Mouse (Mus musculus) forebrain, embryonic 10.5 days (tissue): Measurements from ENCODE around the gene Wwp2. TPM values are rescaled to one million over a fixed set of nuclear protein-coding genes. Genes with fewer than 3 reads are reported as not detected.

ENCODE experiments used
- DNase-seq: peaks from one replicate; pipeline ENCODE4 v3.0.0-alpha.2; 2017; ENCODE audit warnings: low spot score; ENCODE audit errors: extremely low spot score
- H3K27ac ChIP-seq: fragments of 300-500 bp; sonication (generic); 2 replicates; pipeline ENCODE4 v1.5.1; 2016; ENCODE audit warnings: mild to moderate bottlenecking
- H3K27me3 ChIP-seq: fragments of 300-500 bp; sonication (generic); 2 replicates; pipeline ENCODE4 v1.6.1; 2016; ENCODE audit warnings: mild to moderate bottlenecking; ENCODE audit not compliant: poor library complexity, severe bottlenecking
- H3K36me3 ChIP-seq: fragments of 300-500 bp; sonication (generic); replicated peaks from 2 replicates; pipeline ENCODE4 v1.6.1; 2016; ENCODE audit warnings: mild to moderate bottlenecking, moderate library complexity
- H3K4me1 ChIP-seq: fragments of 300-500 bp; sonication (generic); 2 replicates; pipeline ENCODE4 v1.6.1; 2016
- H3K4me3 ChIP-seq: fragments of 300-500 bp; sonication (generic); 2 replicates; pipeline ENCODE4 v1.5.1; 2016; ENCODE audit warnings: mild to moderate bottlenecking, moderate library complexity
- H3K9me3 ChIP-seq: fragments of 300-500 bp; sonication (generic); 2 replicates; pipeline ENCODE4 v1.6.1; 2016; ENCODE audit warnings: mild to moderate bottlenecking, moderate library complexity
- WGBS: fragments of 180-500 bp; shearing (Covaris S2); methylation state at CpG from one replicate; pipeline ENCODE4 v1.1.7; 2016; 5-methylcytosine and 5-hydroxymethylcytosine counted together
- polyA plus RNA-seq: library from polyadenylated mRNA; unstranded; fragments of >200 nt; fragmentation: Nextera tagmentation; extraction: Ambion mirVana; gene quantifications from 2 replicates; pipeline ENCODE4 v1.2.1, GENCODE M21; 2016

Gene Wwp2
- polyA plus RNA-seq, 1 experiment from 2014 or later: 57.9 TPM

GRCm38 (mm10) chr8:107439880-107440625, 3.9 kb downstream of the Wwp2 start:
- Histone ChIP-seq H3K9me3 (no peaks in the 10 kb centered on the region), H3K36me3 (peaks cover 12% of the 10 kb centered on the region), H3K4me1 (peaks cover 18% of the 10 kb centered on the region), H3K27me3 (no peaks in the 10 kb centered on the region), H3K27ac (no peak overlapping the region), H3K4me3 (no peak overlapping the region)
- 91% methylated on average over 3 of the region's 3 CpGs for WGBS
- no peak for DNase-seq

DNA sequence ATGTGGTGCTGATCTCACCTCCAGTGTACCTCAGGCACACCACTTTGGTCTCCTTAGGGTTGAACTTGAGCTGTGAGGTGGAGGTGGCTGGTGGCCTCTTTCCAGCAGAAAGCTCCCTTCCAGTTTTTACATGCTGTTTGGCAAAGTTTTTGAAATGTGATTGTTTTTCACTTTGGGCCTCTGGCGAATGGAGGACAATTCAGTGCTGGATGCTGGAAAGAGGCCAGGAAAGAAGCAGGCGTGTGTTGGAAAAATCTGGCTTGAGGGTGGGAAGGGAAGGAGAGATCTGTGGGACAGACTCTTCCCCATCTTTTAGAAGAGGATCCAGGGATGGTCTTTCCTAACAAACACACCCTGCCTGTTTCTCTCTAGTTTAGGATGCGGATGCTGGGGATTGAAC, 8.5 kb downstream of the Wwp2 start:
- 96% methylated on average over 3 of the region's 3 CpGs for WGBS
- no peak overlapping the region for H3K4me3 ChIP-seq
- no peak for DNase-seq
- H3K9me3 ChIP-seq: no peaks in the 10 kb centered on the region
- H3K27me3 ChIP-seq: no peaks in the 10 kb centered on the region
- no peak overlapping the region for H3K27ac ChIP-seq
- peaks cover 19% of the 10 kb centered on the region for H3K36me3 ChIP-seq
- H3K4me1 ChIP-seq: peaks cover 20% of the 10 kb centered on the region

DNA sequence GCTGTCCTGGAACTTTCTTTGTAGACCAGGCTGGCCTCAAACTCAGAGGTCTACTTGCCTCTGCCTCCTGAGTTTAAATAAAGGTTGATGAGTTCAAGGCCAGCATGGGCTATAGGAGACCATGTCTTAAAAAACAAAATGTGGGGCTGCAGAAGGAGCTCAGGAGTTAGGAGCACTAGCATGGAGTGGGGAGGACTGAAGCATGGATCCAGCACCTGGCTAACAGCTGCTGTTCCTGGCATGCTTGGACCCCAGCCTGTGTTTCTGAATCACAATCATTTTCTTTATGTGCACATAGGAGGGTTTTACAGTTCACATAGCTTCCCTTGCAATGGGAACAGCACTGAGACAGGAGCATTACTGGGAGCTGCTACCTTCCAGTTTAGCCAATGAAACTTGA, 11.5 kb downstream of the Wwp2 start:
- Histone ChIP-seq H3K27me3 (no peaks in the 10 kb centered on the region), H3K9me3 (no peaks in the 10 kb centered on the region), H3K36me3 (peaks cover 17% of the 10 kb centered on the region), H3K27ac (no peak overlapping the region), H3K4me1 (peaks cover 20% of the 10 kb centered on the region), H3K4me3 (no peak overlapping the region)
- no peak for DNase-seq

DNA sequence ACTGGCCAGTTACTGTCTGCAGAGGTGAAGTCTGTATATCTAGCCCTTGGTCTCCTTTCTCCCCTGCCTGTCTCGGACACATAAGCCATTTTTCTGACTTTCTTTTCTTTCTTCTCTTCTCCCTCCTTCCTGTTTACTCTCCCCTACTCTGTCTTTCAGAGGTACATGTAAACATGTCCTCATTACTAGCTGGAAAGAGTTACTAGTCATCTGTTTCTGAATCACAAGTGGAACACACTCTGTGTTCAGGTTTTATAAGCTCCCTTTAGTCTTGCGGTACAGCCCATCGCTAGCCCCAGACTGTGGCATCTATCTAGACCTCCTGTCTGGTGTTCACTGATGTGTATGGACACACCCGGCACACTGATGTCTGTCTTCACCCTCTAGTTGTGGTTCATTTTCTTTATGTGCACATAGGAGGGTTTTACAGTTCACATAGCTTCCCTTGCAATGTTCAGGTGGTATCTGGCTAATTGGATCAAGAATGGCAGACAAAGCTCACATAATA, 12.3 kb downstream of the Wwp2 start:
- peaks cover 20% of the 10 kb centered on the region for H3K4me1 ChIP-seq
- H3K27me3 ChIP-seq: no peaks in the 10 kb centered on the region
- peaks cover 21% of the 10 kb centered on the region for H3K36me3 ChIP-seq
- 72% methylated on average over 4 of the region's 4 CpGs for WGBS
- H3K27ac ChIP-seq: peak overlapping the region; percentile 54
- H3K4me3 ChIP-seq: no peak overlapping the region
- no peak for DNase-seq
- H3K9me3 ChIP-seq: no peaks in the 10 kb centered on the region

DNA sequence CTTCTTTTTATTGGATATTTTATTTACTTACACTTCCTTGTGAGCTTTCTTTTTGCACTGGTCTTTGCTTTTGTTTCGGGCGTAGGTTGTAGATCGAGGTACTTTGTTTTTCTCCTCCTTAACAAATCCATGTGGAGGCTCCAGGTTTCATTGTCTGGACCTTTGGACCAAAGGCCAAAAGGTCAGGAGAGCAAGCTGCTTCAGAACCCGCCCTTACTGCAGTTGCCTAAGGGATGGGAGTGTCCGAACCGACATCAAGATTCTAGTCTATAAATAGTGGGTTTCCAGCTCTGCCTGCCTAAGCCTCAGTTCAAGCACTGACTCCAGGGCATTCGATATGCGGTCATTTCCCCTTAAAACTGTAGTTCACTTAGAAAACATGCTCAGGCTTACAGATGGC, 13.0 kb downstream of the Wwp2 start:
- no peak overlapping the region for H3K4me3 ChIP-seq
- no peaks in the 10 kb centered on the region for H3K27me3 ChIP-seq
- peaks cover 27% of the 10 kb centered on the region for H3K36me3 ChIP-seq
- WGBS: 33% methylated on average over 8 of the region's 8 CpGs
- peak overlapping the region; percentile 54 for H3K27ac ChIP-seq
- H3K4me1 ChIP-seq: peaks cover 20% of the 10 kb centered on the region
- no peak for DNase-seq
- no peaks in the 10 kb centered on the region for H3K9me3 ChIP-seq

- Histone ChIP-seq H3K36me3 (peaks cover 30% of the 10 kb centered on the region), H3K27me3 (no peaks in the 10 kb centered on the region), H3K4me1 (peaks cover 20% of the 10 kb centered on the region), H3K4me3 (no peak overlapping the region), H3K9me3 (no peaks in the 10 kb centered on the region), H3K27ac (no peak overlapping the region)
- WGBS: 80% methylated on average over 6 of the region's 6 CpGs
- DNase-seq: no peak
Observed at GRCm38 (mm10) chr8:107449655-107450054, 13.5 kb downstream of the Wwp2 start.

DNA sequence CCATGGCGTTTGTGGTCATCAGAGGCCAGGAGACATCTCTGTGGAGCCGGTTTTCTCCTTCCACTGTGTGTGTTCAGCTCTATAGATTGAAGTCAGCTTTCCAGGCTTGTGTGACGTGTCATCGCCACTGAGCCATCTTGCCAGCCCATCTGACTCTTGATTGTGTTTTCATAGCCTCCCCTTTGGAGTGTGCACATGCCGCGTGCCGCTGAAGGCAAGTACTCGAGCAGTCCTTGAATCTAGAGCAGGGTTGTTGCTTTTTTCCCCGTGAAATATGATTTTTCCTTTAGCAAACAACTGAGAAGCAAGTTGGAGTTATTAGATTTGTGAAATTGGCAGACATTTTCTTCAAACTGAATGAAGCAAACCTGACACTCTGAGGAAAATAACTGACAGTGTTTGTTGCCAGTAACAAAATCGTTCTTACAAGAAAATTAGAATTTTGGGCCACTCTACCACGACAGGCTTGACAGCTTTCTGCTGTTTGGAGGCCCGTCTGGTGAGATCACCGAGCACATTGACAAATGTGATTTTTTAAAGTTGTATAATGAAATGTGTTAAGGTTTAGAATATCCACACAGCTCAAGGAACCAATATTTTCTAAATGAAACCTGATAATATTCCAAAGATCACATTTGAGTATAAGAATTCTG, 15.4 kb downstream of the Wwp2 start:
- DNase-seq: no peak
- H3K4me1 ChIP-seq: peaks cover 20% of the 10 kb centered on the region
- peaks cover 38% of the 10 kb centered on the region for H3K36me3 ChIP-seq
- WGBS: 92% methylated on average over 13 of the region's 13 CpGs
- H3K4me3 ChIP-seq: no peak overlapping the region
- H3K9me3 ChIP-seq: no peaks in the 10 kb centered on the region
- no peaks in the 10 kb centered on the region for H3K27me3 ChIP-seq
- H3K27ac ChIP-seq: no peak overlapping the region

GRCm38 (mm10) chr8:107453386-107453785, 17.2 kb downstream of the Wwp2 start:
- 93% methylated on average over 11 of the region's 11 CpGs for WGBS
- no peaks in the 10 kb centered on the region for H3K27me3 ChIP-seq
- H3K4me3 ChIP-seq: no peak overlapping the region
- H3K36me3 ChIP-seq: peaks cover 49% of the 10 kb centered on the region
- no peak overlapping the region for H3K27ac ChIP-seq
- H3K9me3 ChIP-seq: no peaks in the 10 kb centered on the region
- no peak for DNase-seq
- peaks cover 12% of the 10 kb centered on the region for H3K4me1 ChIP-seq

DNA sequence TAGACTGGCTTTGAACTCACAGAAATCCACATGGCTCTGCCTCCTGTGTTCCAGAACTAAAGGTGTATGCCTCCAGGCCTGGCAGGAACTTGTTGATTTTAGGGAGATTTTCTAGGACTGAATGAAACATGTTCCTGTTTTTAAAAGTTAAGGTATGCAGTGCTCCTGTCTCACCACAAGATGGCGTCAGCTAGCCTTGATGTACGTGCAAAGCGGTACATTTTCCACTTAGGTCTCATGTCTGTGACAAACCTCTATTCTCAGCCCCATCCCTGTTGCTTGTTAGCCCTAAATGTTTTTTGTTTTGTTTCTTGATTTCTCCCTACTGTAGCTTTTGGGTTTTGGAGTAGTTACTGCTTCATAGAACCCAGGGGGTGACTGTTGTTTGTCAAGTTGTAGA, 19.1 kb downstream of the Wwp2 start:
- peaks cover 62% of the 10 kb centered on the region for H3K36me3 ChIP-seq
- H3K4me1 ChIP-seq: no peaks in the 10 kb centered on the region
- H3K27me3 ChIP-seq: no peaks in the 10 kb centered on the region
- no peaks in the 10 kb centered on the region for H3K9me3 ChIP-seq
- 24% methylated on average over 3 of the region's 3 CpGs for WGBS
- no peak overlapping the region for H3K4me3 ChIP-seq
- no peak overlapping the region for H3K27ac ChIP-seq
- DNase-seq: no peak

DNA sequence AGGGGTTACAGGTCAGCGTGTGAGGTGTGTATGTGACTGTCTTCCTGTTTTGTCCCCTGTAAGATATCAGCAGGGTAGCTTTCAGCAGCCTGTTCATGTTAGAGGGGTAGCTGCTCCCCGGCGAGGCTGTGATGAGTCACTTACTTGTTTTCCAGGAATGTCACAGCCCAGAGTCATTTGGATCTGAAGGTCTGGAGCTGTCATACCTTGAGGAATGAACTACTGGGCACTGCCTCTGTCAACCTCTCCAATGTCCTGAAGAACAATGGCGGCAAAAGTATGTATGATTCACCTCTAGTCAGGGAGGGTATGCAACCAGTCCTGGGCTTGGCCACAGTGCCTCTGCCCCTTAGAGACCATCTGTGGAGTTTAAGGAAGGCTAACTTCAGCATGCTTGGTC, 21.6 kb downstream of the Wwp2 start:
- Histone ChIP-seq H3K27me3 (no peaks in the 10 kb centered on the region), H3K4me3 (no peak overlapping the region), H3K36me3 (peaks cover 79% of the 10 kb centered on the region), H3K9me3 (no peaks in the 10 kb centered on the region), H3K27ac (no peak overlapping the region), H3K4me1 (no peaks in the 10 kb centered on the region)
- 78% methylated on average over 4 of the region's 4 CpGs for WGBS
- DNase-seq: no peak

DNA sequence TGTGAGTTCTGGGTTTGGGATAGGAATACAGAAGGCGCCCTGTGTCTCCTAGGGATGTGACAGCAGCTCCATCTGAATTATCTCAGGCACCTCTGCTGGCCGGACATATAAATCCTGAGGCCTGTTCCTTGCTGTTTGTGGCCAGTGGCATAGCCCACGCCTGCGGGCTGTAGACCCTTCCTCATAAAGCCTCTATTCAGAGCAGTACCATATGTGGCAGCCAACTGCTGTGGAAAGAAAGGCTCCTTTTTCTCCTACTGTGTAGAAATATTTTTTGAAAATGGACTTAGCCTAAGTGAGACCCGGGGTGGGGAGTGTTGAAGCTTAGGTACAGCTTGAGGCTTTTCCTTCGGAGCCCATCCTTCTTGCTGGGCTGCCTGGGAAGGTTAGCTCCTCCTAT, 22.1 kb downstream of the Wwp2 start:
- DNase-seq: no peak
- Histone ChIP-seq H3K27me3 (no peaks in the 10 kb centered on the region), H3K4me1 (no peaks in the 10 kb centered on the region), H3K27ac (no peak overlapping the region), H3K4me3 (no peak overlapping the region), H3K9me3 (no peaks in the 10 kb centered on the region), H3K36me3 (peaks cover 79% of the 10 kb centered on the region)
- 85% methylated on average over 6 of the region's 6 CpGs for WGBS

GRCm38 (mm10) chr8:107462423-107462822, 26.3 kb downstream of the Wwp2 start:
- no peak overlapping the region for H3K27ac ChIP-seq
- no peak for DNase-seq
- H3K9me3 ChIP-seq: no peaks in the 10 kb centered on the region
- no peaks in the 10 kb centered on the region for H3K27me3 ChIP-seq
- WGBS: 95% methylated on average over 5 of the region's 5 CpGs
- no peaks in the 10 kb centered on the region for H3K4me1 ChIP-seq
- H3K36me3 ChIP-seq: peaks cover 88% of the 10 kb centered on the region
- H3K4me3 ChIP-seq: no peak overlapping the region

DNA sequence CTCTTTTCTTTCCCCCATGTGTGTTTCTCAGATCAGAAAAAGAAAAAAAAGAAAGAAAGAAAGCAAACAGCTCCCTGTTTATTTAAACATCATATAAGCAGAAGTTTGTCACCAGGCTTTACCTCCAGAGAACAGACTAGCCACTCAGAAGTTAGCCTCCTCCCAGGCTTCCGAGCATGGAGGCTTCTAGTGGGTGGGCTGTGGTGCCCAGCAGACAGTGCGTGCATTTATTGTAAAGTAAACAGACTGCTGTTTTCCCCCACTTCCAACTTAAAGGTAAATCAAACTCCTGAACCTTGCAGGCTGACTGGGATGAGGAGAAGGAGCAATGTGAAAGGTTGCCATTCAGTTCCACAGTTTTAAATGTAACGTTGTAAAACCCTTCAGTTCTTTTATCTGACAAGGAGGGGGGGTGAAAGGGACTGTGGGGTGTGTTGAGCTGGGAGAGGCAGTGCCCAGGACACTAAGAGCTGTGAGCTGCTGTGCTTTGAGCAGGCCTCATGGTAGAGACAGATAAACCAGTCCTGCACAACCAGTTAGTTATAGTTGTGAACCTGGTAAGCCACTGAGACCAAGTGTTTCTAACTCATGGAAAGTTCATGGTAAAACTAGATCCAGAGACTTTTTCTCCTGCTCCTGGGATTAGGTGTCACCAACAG, 29.3 kb downstream of the Wwp2 start:
- H3K27ac ChIP-seq: no peak overlapping the region
- DNase-seq: no peak
- 82% methylated on average over 3 of the region's 3 CpGs for WGBS
- no peaks in the 10 kb centered on the region for H3K27me3 ChIP-seq
- H3K4me1 ChIP-seq: peaks cover 10% of the 10 kb centered on the region
- no peaks in the 10 kb centered on the region for H3K9me3 ChIP-seq
- peaks cover 90% of the 10 kb centered on the region for H3K36me3 ChIP-seq
- no peak overlapping the region for H3K4me3 ChIP-seq
